Mouse (Mus musculus): ENCODE results near the gene Yy1. TPM values are rescaled to one million over a fixed set of nuclear protein-coding genes. Genes with fewer than 3 reads are reported as not detected.
"Not testable (repeated sequence)": the region's sequence is repeated elsewhere in the genome, so short reads cannot be mapped to it uniquely, and the experiment has no call there.

The Yy1 gene
- polyA plus RNA-seq, 1 experiment, result 25.2 TPM

DNA sequence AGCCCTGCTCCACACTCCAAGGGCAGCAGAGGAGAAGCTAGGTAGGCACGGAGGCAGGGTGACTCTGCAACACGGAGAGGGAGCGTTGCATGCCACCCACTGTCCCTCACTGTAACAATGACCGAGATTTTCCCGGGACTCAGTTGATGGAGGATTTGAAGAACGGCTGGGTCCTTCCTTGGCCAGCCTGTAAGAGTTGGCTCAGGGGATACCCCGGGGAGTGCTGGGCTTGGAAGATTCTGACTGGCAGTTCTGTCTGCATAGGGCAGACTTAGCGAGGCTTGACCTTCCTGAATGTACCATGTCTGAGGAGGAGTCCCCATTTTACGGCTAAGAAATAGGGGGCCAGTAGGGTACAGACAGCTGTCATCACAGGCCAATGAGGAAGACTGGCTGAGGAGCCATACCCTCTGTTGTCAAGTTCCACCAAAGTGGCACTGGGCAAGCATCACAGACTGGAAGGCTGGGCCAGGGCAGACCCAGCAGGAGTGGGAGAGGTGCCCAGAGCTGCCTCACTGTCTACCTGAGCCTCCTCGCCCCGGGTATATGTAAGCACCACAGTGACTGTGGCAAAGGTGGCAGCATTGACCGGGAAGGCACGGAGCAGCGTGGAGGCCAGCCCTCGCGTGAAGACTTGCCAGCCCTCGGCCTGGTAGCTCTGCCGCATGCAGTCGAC is 33.6 kb downstream of the Yy1 start:
- no peak for DNase-seq (ENCODE audit: low spot score)

GRCm38 (mm10) chr12:108826958-108827535 is 34.3 kb downstream of the Yy1 start:
- no peak for DNase-seq (ENCODE audit: low spot score)

DNA sequence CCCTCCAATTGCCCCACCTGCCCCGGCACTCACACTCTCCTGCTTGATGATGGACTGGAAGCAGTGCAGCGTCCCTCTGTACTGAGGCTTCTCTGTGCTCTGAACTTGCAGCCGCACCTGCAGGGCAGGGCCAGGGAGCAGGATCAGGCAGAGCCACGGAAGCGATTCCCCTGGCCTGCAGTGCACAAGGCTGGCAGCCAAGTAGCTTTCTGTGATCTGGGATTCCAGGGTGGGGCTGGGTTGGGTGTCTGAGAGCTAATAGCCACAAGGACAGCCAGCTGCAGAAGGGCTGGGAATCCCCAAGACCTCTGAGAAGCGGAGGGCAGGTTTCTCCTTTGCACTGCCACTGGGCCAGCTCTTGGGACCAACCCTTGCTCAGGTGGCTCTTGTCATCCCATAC is 34.9 kb downstream of the Yy1 start:
- DNase-seq (ENCODE audit: low spot score), result no peak

DNA sequence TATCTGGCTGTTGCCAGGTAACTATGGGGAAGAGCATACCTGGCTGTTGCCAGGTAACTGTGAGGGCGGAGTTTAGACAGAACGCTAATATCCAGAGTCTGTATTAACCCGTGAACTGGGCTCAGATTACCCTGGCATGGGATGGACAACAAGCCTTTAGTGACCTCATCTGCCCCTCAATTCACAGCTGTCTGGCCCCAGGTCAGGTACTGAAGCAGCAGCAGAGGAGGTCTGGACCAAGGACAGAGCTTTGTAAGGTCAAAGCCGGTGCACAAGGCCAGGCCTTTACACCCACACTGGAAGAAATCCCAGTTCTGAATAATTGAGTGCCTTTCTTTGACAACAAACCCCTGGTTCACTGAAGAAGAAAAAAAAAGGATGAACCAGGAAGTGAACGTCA is 36.9 kb downstream of the Yy1 start:
- no peak for DNase-seq (ENCODE audit: low spot score)

DNA sequence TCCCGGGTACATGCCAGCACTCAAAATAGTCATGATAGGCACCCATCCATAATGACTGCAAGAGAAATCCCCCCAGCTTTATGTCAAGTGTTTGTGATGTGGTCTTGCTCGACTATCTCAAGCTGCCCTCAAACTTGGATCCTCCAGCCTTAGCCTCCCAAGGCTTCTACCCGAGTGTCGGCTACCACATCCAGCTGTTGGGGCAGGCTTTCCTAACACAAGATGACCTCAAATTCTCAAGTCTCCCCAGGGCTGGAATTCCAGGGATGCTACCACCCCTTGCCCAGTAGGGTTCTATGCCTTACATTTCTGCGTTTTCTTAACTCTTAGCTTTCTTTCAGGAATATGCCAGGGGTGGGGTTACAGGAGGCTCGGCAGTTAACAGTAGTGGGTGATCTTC is 37.6 kb downstream of the Yy1 start:
- DNase-seq (ENCODE audit: low spot score), result no peak

GRCm38 (mm10) chr12:108831966-108832643 is 39.3 kb downstream of the Yy1 start:
- DNase-seq (ENCODE audit: low spot score), result no peak

DNA sequence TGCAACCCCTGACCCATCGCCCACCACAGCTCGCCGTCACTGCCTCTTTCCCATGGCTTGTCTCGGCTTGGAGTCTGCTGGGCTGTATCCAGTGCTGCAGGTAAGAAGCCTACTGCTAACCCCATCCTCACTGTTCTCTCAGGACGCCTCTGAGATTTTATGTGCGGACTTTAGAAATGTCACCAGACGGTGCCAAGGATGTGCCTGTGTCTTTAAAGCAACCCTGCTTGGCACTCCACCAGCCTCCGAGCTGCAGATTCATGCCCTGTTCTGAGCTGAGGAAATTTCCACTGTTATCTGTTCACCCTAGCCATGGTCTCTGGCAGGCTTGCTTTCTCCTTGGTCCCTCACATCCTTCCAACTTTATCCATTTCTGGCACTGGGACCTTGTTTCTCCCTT is 40.1 kb downstream of the Yy1 start:
- no peak for DNase-seq (ENCODE audit: low spot score)

GRCm38 (mm10) chr12:108833408-108833807 is 40.6 kb downstream of the Yy1 start:
- DNase-seq (ENCODE audit: low spot score), result no peak

- DNase-seq (ENCODE audit: low spot score), result no peak
These were observed 41.6 kb downstream of the Yy1 start for GRCm38 (mm10) chr12:108834337-108834736.

GRCm38 (mm10) chr12:108834786-108835185 is 42.0 kb downstream of the Yy1 start:
- no peak for DNase-seq (ENCODE audit: low spot score)

- peak; percentile 46 for DNase-seq (ENCODE audit: low spot score)
These were observed 42.6 kb downstream of the Yy1 start for GRCm38 (mm10) chr12:108835208-108835839.

- peak; percentile 92 for DNase-seq (ENCODE audit: low spot score)
These were observed 43.2 kb downstream of the Yy1 start, which contains the start of the genes Slc25a29 and Slc25a47 for GRCm38 (mm10) chr12:108835840-108836409. Slc25a29 (minus strand) TSS chr12:108835883. Slc25a47 (plus strand) TSS chr12:108836046.

DNA sequence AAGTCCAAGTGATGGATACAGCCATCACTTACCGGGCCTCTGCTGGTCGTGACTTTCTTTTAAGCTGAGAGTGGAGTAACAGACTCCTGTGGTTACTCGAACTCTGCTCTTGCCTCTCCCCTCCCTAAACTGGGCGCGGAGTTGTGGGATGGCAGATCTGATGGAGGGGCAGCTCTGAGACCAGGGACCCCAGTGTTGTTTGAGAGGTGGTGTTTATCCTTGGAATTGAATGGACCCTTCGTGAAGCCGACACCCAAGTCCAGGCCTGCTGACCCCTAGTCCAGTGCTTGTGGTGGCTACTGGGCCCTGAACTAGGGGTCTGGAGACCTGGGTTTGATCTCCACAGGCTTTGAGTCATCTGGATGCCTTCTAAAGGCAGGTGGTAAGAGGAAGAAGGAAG is 43.9 kb downstream of the Yy1 start:
- DNase-seq (ENCODE audit: low spot score), result no peak

- DNase-seq (ENCODE audit: low spot score), result no peak
These were observed 48.4 kb downstream of the Yy1 start for GRCm38 (mm10) chr12:108841181-108841580.

GRCm38 (mm10) chr12:108842663-108843062 is 49.9 kb downstream of the Yy1 start:
- no peak for DNase-seq (ENCODE audit: low spot score)

DNA sequence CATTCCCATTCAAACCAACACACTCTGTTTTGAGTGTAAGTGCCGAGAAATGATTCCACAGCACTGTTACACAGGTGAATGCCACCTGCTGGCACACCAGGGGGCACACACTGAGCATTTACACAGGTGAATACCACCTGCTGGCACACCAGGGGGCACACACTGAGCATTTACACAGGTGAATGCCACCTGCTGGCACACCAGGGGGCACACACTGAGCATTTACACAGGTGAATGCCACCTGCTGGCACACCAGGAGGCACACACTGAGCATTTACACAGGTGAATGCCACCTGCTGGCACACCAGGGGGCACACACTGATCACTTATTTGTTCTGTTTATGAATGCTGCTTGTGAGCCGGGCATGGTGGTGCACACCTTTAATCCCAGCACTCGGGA is 55.3 kb downstream of the Yy1 start:
- not testable (repeated sequence) for DNase-seq (ENCODE audit: low spot score)

DNA sequence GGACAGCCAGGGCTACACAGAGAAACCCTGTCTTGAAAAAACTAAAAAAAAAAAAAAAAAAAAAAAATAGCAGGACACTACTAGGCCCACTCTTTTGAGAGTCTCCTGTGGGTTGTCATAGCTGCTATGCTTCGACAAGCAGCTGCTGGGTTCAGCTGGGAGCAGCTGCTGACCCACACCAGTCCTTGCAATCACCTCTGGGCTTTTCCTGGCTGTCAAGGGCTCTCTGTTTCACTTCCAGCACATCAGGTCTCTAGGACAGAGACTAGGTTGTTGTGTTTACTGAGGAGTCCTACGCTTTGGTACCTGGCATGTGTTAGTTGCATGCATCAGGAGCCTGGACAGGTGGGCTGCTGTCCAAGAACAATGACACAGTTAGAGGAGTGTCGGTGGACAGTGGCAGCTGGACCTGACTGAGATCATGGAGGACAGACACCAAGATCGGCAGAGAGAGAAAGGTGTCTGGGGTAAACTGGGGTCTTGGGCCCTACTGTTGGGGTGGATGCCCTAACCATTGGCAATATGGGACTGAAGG is 56.8 kb downstream of the Yy1 start:
- DNase-seq (ENCODE audit: low spot score), result no peak

DNA sequence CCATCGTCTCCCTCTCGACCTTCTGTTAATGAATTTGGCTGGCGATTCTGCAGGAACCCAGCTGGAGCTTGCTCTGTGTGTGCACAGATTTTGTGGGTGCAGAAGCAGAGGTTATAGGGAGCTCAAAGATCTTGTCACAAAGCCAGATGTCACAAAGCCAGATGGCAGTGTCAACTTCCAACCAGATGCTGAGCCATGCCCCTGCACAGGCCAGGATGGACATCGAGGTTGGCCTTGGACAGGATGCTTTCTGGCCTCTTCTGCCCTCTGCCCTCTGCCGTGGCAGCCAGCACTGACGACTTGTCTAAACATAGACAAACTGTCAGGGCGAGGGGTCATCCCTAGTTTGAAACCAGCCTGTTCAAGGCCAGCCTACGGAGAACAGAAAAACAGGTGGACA is 57.4 kb downstream of the Yy1 start:
- DNase-seq (ENCODE audit: low spot score), result no peak

DNA sequence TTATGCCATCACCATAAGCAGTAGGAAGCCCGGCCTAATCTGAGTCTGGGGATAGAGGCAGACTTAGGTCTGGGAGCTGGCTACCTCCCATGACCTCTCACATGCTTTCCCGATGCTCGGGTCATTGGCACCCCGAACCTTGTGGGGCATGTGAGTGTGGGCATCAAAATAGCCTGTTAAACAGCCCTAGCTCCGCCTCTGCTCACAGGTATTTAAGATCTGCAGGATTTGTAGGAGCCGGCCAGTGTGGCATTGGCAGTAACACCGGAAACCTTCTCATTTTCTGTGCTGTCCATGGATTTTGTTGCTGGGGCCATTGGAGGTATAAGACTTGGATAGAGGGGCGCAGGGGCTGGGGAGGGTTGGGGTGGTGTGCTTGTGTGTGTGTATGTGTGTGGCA is 58.1 kb downstream of the Yy1 start:
- no peak for DNase-seq (ENCODE audit: low spot score)

GRCm38 (mm10) chr12:108852822-108853221 is 60.0 kb downstream of the Yy1 start:
- no peak for DNase-seq (ENCODE audit: low spot score)

GRCm38 (mm10) chr12:108855081-108855480 is 62.3 kb downstream of the Yy1 start:
- DNase-seq (ENCODE audit: low spot score), result no peak

GRCm38 (mm10) chr12:108856186-108856585 is 63.4 kb downstream of the Yy1 start:
- DNase-seq (ENCODE audit: low spot score), result no peak
